Mouse (Mus musculus) left cerebral cortex, postnatal 25 days (tissue): Measurements from ENCODE around the gene Tnrc6b. TPM values are rescaled to one million over a fixed set of nuclear protein-coding genes. Genes with fewer than 3 reads are reported as not detected.

Experiments used
- DNase-seq, 2 experiments: peaks; one replicate each; pipeline ENCODE4 v3.0.0; 2022; ENCODE audit warnings: low spot score in 2 of 2, mixed read lengths in 1 of 2
- intact Hi-C: fragments of 180-260 bp; cut with DNase I; formaldehyde crosslinking; loops from one replicate; pipeline ENCODE4 v1.15.1; 2025
- total RNA-seq, 2 experiments: library from RNA; stranded (reverse); gene quantifications; 2 replicates each; pipeline ENCODE4 v1.2.3; 2021

Gene Tnrc6b
- 100 to 1,000 TPM; 110 to 131 TPM for total RNA-seq

- DNase-seq = peak; percentile 99
Observed at GRCm38 (mm10) chr15:80710608-80711363, at the start of gene Tnrc6b. Gene Tnrc6b (plus strand): TSS chr15:80711313.

GRCm38 (mm10) chr15:80664444-80664843 lies 46.7 kb upstream of the Tnrc6b start:
- no peak for DNase-seq
- intact Hi-C loops = no loop called here

More at GRCm38 (mm10) chr15:80710608-80711363, at the start of gene Tnrc6b:
- intact Hi-C loops = no loop called here

GRCm38 (mm10) chr15:80671295-80672252 lies 39.5 kb upstream of the Tnrc6b start, which contains the start of gene Fam83f:
Gene Fam83f (plus strand): TSS chr15:80671847.
- intact Hi-C loops = no loop called here
- DNase-seq = no peak

GRCm38 (mm10) chr15:80672810-80673209 lies 38.3 kb upstream of the Tnrc6b start:
- intact Hi-C loops = no loop called here
- DNase-seq = peak in 1 of 2 experiments; percentile 85

- DNase-seq = no peak
- intact Hi-C loops = no loop called here
Observed at GRCm38 (mm10) chr15:80673337-80674095, 37.6 kb upstream of the Tnrc6b start.

DNA sequence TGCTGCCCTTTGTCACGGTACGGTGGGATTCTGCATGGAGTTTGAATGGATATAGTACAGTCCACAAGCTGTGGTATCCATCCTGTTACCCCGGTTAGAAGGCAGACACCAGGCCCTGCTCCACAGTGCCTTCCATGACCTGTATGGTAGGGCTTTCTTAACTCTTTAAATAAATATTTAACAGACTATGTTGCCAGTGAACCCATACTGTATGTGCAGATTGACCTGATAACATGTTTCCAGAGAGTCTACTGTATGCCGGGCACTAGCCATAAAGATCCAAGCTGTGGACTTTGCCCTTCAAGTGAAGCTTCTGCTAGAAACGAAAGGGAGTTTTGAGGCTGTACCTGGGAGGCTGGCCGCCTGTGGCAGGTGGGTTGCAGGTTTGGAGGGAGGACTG lies 36.4 kb upstream of the Tnrc6b start:
- DNase-seq = no peak
- intact Hi-C loops = no loop called here

GRCm38 (mm10) chr15:80679515-80680215 lies 31.4 kb upstream of the Tnrc6b start:
- intact Hi-C loops = no loop called here
- DNase-seq = peak; percentile 58 to 62

GRCm38 (mm10) chr15:80680347-80681030 lies 30.6 kb upstream of the Tnrc6b start:
- intact Hi-C loops = no loop called here

GRCm38 (mm10) chr15:80681466-80681881 lies 29.6 kb upstream of the Tnrc6b start:
- no peak for DNase-seq
- intact Hi-C loops = no loop called here

More at GRCm38 (mm10) chr15:80680347-80681030, 30.6 kb upstream of the Tnrc6b start:
- DNase-seq = no peak

GRCm38 (mm10) chr15:80682343-80682742 lies 28.8 kb upstream of the Tnrc6b start:
- intact Hi-C loops = no loop called here
- DNase-seq = no peak

DNA sequence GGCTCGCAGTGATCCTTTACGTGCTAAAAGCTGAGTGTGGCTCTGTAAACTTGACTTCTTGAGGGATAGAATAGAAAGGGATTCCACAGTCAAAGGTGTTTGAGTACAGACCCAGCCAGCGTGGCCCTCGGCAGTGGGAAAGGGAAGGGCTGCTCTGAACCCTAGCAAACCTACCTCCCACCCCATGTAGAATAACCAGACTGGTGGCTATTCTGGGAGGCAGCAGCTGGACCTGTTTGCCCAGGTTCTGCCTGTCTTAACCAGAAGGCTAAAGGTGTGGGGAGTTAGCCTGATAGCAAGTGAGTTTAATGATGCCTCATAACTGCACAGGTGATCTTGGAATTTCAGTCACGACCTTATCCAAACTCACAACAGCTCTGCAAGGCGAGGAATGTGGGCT lies 28.0 kb upstream of the Tnrc6b start:
- intact Hi-C loops = no loop called here
- no peak for DNase-seq

- DNase-seq = no peak
- intact Hi-C loops = no loop called here
Observed at GRCm38 (mm10) chr15:80683990-80684389, 27.1 kb upstream of the Tnrc6b start.

- intact Hi-C loops = no loop called here
- DNase-seq = no peak
Observed at GRCm38 (mm10) chr15:80684786-80685602, 26.1 kb upstream of the Tnrc6b start.

DNA sequence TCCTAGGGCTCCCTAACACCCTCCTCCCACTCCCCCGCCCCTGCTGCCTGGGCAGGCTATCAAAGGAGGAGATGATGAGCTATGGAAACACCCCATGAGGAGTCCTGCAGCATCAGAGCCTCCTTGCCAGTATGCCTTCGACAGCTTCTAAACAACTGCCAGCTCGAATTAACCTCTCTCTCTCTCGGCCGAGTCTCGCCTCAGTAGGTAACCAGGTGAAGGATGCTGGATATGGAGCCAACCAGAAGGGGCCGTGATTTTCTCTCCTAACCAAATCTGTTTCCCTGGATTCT lies 25.6 kb upstream of the Tnrc6b start:
- DNase-seq = peak in 1 of 2 experiments; percentile 60

GRCm38 (mm10) chr15:80688536-80688935 lies 22.6 kb upstream of the Tnrc6b start:
- DNase-seq = no peak
- intact Hi-C loops = no loop called here

More for the DNA sequence above, 25.6 kb upstream of the Tnrc6b start:
- intact Hi-C loops = no loop called here

DNA sequence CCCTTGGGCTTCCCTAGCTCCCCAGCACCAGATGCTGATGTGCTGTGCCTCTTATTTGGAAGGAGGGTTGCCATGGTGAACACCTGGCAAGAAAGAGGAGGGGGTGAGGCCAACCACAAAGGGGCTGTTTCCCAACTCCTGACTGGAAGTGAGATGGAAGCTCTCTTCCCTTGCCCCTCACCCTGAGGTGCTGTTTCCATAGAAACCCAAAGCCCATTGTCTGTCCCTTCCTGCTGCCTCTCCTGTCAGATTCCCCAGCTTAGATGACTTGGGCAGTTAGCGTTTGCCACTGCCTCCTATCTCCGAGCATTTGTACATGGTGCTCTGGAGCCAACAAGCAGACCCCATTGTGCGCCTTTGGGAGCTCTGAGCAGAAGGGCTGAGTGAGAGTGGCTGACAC lies 17.6 kb upstream of the Tnrc6b start:
- intact Hi-C loops = loop anchor here (2.0 to 10.0 kb wide), 4 partner anchors 189 to 606 kb away; partner anchors contain the start of gene Cacna1i
- no peak for DNase-seq

DNA sequence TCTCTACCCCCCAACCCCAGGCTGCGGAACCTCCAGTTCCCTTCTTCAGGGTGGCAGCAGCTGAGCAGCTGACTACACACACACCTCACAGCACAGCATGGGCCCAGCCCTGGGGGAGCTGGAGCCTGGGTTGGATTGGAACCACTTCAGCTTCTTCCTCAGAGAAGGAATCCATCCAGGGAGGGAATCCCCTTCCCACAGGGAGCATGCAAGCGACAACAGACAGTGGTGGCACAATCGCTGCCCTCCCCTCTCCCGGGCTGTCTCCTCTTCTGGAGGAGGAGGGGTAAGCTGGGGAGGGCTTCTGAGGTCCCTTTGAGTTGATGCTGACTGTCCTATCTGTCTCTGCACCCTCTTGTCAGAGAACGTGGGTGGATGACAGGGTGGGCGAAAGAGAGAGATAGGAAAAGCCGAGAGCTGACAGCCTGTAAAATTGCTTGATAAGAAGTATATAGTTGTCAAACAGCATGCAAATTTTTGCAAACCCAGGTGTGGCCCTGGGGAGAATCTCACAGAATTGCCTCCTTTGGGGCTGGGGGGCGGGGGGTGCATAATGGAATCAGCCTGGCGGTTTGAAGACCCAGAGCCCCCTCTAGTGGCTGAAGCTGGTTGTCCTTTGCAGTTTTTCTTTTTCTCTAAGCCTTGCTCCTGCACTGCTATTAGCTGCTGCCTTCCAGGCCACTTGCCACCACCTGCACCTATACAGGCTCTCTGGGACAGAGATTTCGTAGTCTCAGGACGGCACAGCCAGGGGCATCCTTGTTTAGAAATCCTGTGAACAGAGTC lies 16.8 kb upstream of the Tnrc6b start:
- intact Hi-C loops = loop anchor here (1.0 to 10.0 kb wide), 4 partner anchors 60 to 607 kb away; partner anchors contain the start of gene Cacna1i
- peak; percentile 75 to 84 for DNase-seq
